Mouse (Mus musculus): ENCODE measurements around the gene St6gal2. TPM values are rescaled to one million over a fixed set of nuclear protein-coding genes. Genes with fewer than 3 reads are reported as not detected.

The St6gal2 gene
- total RNA-seq (2021), result not detected

GRCm38 (mm10) chr17:55445250-55446184 lies at the start of gene St6gal2:
Gene St6gal2 (plus strand): TSS chr17:55445382.
- DNase-seq (ENCODE audit: low spot score), result no peak
- intact Hi-C loops (cut with DNase I), result no loop called here

- intact Hi-C loops (cut with DNase I), result no loop called here
- DNase-seq (ENCODE audit: low spot score), result no peak
Observed at GRCm38 (mm10) chr17:55406043-55406442, 39.1 kb upstream of the St6gal2 start.

GRCm38 (mm10) chr17:55416519-55416918 lies 28.7 kb upstream of the St6gal2 start:
- intact Hi-C loops (cut with DNase I), result no loop called here
- DNase-seq (ENCODE audit: low spot score), result no peak

GRCm38 (mm10) chr17:55446185-55446527 lies 974 bp downstream of the St6gal2 start:
- intact Hi-C loops (cut with DNase I), result no loop called here
- no peak for DNase-seq (ENCODE audit: low spot score)

- no peak for DNase-seq (ENCODE audit: low spot score)
- intact Hi-C loops (cut with DNase I), result no loop called here
Observed at GRCm38 (mm10) chr17:55446698-55447097, 1.5 kb downstream of the St6gal2 start.

- intact Hi-C loops (cut with DNase I), result no loop called here
- DNase-seq (ENCODE audit: low spot score), result no peak
Observed at GRCm38 (mm10) chr17:55450943-55451342, 5.8 kb downstream of the St6gal2 start.

- DNase-seq (ENCODE audit: low spot score), result no peak
- intact Hi-C loops (cut with DNase I), result no loop called here
Observed at GRCm38 (mm10) chr17:55454487-55454886, 9.3 kb downstream of the St6gal2 start.

GRCm38 (mm10) chr17:55460187-55460586 lies 15.0 kb downstream of the St6gal2 start:
- DNase-seq (ENCODE audit: low spot score), result no peak

GRCm38 (mm10) chr17:55467579-55467978 lies 22.4 kb downstream of the St6gal2 start:
- no peak for DNase-seq (ENCODE audit: low spot score)
- intact Hi-C loops (cut with DNase I), result no loop called here

More at GRCm38 (mm10) chr17:55460187-55460586, 15.0 kb downstream of the St6gal2 start:
- intact Hi-C loops (cut with DNase I), result no loop called here

- no peak for DNase-seq (ENCODE audit: low spot score)
- intact Hi-C loops (cut with DNase I), result no loop called here
Observed at GRCm38 (mm10) chr17:55468963-55469362, 23.8 kb downstream of the St6gal2 start.

GRCm38 (mm10) chr17:55475974-55476373 lies 30.8 kb downstream of the St6gal2 start:
- DNase-seq (ENCODE audit: low spot score), result no peak
- intact Hi-C loops (cut with DNase I), result no loop called here

GRCm38 (mm10) chr17:55477361-55477760 lies 32.2 kb downstream of the St6gal2 start:
- DNase-seq (ENCODE audit: low spot score), result no peak
- intact Hi-C loops (cut with DNase I), result no loop called here

- intact Hi-C loops (cut with DNase I), result no loop called here
- no peak for DNase-seq (ENCODE audit: low spot score)
Observed at GRCm38 (mm10) chr17:55479367-55479766, 34.2 kb downstream of the St6gal2 start.

- no peak for DNase-seq (ENCODE audit: low spot score)
- intact Hi-C loops (cut with DNase I), result no loop called here
Observed at GRCm38 (mm10) chr17:55484108-55484870, 39.1 kb downstream of the St6gal2 start.

GRCm38 (mm10) chr17:55531872-55532271 lies 86.7 kb downstream of the St6gal2 start:
- intact Hi-C loops (cut with DNase I), result no loop called here
- DNase-seq (ENCODE audit: low spot score), result no peak

GRCm38 (mm10) chr17:55548476-55548875 lies 103.3 kb downstream of the St6gal2 start:
- intact Hi-C loops (cut with DNase I), result no loop called here
- no peak for DNase-seq (ENCODE audit: low spot score)

GRCm38 (mm10) chr17:55561774-55562173 lies 116.6 kb downstream of the St6gal2 start:
- intact Hi-C loops (cut with DNase I), result no loop called here
- no peak for DNase-seq (ENCODE audit: low spot score)
